Mouse (Mus musculus): ENCODE data around the gene Gstm6. TPM values are rescaled to one million over a fixed set of nuclear protein-coding genes. Genes with fewer than 3 reads are reported as not detected.
A peak's percentile ranks its signal among the peaks of the same experiment; 100 is the strongest.
"Not testable (repeated sequence)": the region's sequence is repeated elsewhere in the genome, so short reads cannot be mapped to it uniquely, and the experiment has no call there.

The Gstm6 gene
- polyA plus RNA-seq, 1 experiment: 10.0 TPM

- DNase-seq (ENCODE audit: extremely low spot score in 1 of 2, low spot score in 1 of 2): peak; percentile 80 to 92
These were observed 47.6 kb downstream of the Gstm6 start, which contains the start of gene Gstm5 for GRCm38 (mm10) chr3:107895720-107896569. Gstm5 (plus strand) TSS chr3:107895821.

DNA sequence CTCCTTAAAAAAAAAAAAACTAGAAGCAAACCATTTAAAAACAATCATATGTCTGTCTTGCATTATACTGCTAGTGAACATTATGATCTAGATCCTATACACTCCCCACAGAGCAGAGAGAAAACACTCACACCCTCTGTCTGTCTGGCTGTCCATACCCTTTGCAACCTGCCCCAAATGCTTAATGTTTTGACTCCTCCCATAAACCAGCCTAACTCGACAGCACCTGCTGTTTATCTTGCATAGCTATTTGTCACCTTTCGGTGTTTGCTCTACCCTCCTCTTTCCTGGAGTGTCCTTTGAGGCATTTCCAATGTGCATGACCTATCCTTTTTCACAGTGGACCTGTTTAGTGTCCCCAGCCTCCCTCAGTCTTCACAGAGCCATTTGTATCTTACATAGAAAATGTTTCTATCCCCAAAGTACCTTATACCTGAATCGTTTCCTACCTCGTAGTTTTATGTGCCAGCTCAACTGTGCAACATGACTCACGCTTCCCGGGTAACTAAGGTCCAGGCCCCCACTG, 48.3 kb downstream of the Gstm6 start:
- DNase-seq (ENCODE audit: extremely low spot score in 1 of 2, low spot score in 1 of 2): no peak

GRCm38 (mm10) chr3:107889236-107889635, 54.3 kb downstream of the Gstm6 start:
- DNase-seq (ENCODE audit: extremely low spot score in 1 of 2, low spot score in 1 of 2): not testable (repeated sequence)

Other genes with a start within 250 kb of the Gstm6 start
- 321 TPM in 2 replicates for gene Ahcyl1, start 247.2 kb downstream of the Gstm6 start, polyA plus RNA-seq (2012; rRNA removed)
- gene Csf1, start 183.3 kb downstream of the Gstm6 start, polyA plus RNA-seq (2012; rRNA removed): 14.1 and 14.5 TPM in 2 replicates
- not detected in 2 replicates for gene Eps8l3, start 66.5 kb downstream of the Gstm6 start, polyA plus RNA-seq (2012; rRNA removed)
- 366 and 387 TPM in 2 replicates for gene Gstm5, start 47.9 kb downstream of the Gstm6 start, polyA plus RNA-seq (2012; rRNA removed)
- 35.1 and 38.0 TPM in 2 replicates for gene Gstm7, start 11.9 kb downstream of the Gstm6 start, polyA plus RNA-seq (2012; rRNA removed)
- gene Gstm3, start 25.5 kb upstream of the Gstm6 start, polyA plus RNA-seq (2012; rRNA removed): not detected in 2 replicates
- gene Gstm2, start 42.7 kb upstream of the Gstm6 start, polyA plus RNA-seq (2012; rRNA removed): 6.3 and 8.0 TPM in 2 replicates
- 345 and 428 TPM in 2 replicates for gene Gstm1, start 74.2 kb upstream of the Gstm6 start, polyA plus RNA-seq (2012; rRNA removed)
- 12.7 and 15.0 TPM in 2 replicates for gene Gstm4, start 101.1 kb upstream of the Gstm6 start, polyA plus RNA-seq (2012; rRNA removed)
- gene Ampd2, start 142.9 kb upstream of the Gstm6 start, polyA plus RNA-seq (2012; rRNA removed): 188 and 230 TPM in 2 replicates
- gene Gnat2, start 149.0 kb upstream of the Gstm6 start, polyA plus RNA-seq (2012; rRNA removed): 0.53 and 0.58 TPM in 2 replicates
- 37.3 and 37.5 TPM in 2 replicates for gene Gnai3, start 202.4 kb upstream of the Gstm6 start, polyA plus RNA-seq (2012; rRNA removed)
- 15.0 and 15.1 TPM in 2 replicates for gene Gpr61, start 211.1 kb upstream of the Gstm6 start, polyA plus RNA-seq (2012; rRNA removed)
- 62.1 and 62.6 TPM in 2 replicates for gene Amigo1, start 242.6 kb upstream of the Gstm6 start, polyA plus RNA-seq (2012; rRNA removed)

Data from frontal cortex, adult 2 months (tissue).